In the genomic region with DNA sequence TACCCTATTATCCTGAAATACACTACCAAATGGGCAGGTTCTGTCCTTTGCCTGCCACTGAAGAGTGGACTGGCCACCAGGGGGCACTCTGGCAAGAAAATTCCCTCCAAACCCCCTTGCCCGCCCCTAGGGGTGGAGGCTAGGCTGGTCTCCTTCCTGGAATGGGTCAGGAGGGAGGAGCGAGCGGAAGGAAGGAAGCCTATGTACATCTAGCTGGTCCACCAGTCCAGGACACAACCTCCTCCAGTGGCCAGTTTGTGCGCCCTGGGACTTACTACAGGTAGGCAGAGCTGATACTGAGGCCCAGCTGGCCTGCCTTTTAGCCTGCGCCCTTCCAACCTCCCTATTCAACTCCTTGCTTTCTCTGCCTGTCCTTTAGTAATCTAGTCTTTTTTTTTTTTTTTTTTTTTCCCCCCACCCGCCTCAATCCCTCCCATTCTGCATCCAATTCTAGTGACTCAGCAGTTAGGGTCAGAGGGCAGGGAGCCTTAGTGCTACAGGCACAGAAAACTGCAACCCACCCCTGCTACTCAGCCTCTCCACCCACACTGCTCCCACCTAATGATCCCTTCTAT, we compare ENCODE assay signal across 8 mouse cellular contexts. TPM values are rescaled to one million over a fixed set of nuclear protein-coding genes. Genes with fewer than 3 reads are reported as not detected.
DNase-seq lines count a peak whose midpoint lies in the region; ATAC-seq and TF ChIP-seq lines count a peak whose summit lies in the region.

Gene Hsd3b7, plus strand, starts transcription at position 170 of the 575 bp plus-strand sequence.

- 0 out of 2 replicates have a peak, but pooled peaks have one; percentile 18 for TF ChIP-seq POLR2A in bone marrow, adult 2 months (IDR thresholded peaks at IDR 0.05; ENCODE audit: borderline replicate concordance, control insufficient read depth, low read depth, low read length)

- H3K4me3 ChIP-seq in bone marrow, adult 2 months (replicated peaks; ENCODE audit: control insufficient read depth, low read depth, low read length) = peak within 1 kb of the TSS; percentile 51
- peak within 1 kb of the TSS; percentile 35 for H3K4me3 ChIP-seq in embryonic facial prominence, embryonic 15.5 days (replicated peaks)
- peak within 1 kb of the TSS; percentile 8; the same call in 1 of the 2 replicates for H3K4me3 ChIP-seq in limb, embryonic 12.5 days (replicated peaks)
- no peak within 1 kb of the TSS for H3K4me3 ChIP-seq in midbrain, embryonic 14.5 days (replicated peaks; ENCODE audit: low read depth, low read length)

- peak within 1 kb of the TSS; percentile 49 for H3K4me2 ChIP-seq in embryonic facial prominence, embryonic 15.5 days (replicated peaks)
- peak within 1 kb of the TSS; percentile 42 for H3K4me2 ChIP-seq in limb, embryonic 12.5 days
- H3K4me2 ChIP-seq in midbrain, embryonic 14.5 days (ENCODE audit: low read length) = peak within 1 kb of the TSS; percentile 25; the same call in 1 of the 2 replicates

- peaks cover 2% of the 10 kb centered on the region; the same call in 1 of the 2 replicates for H3K4me1 ChIP-seq in bone marrow, adult 2 months (ENCODE audit: control insufficient read depth, insufficient read depth, low read length)
- H3K4me1 ChIP-seq in embryonic facial prominence, embryonic 15.5 days = peaks cover 14% of the 10 kb centered on the region
- H3K4me1 ChIP-seq in limb, embryonic 12.5 days (replicated peaks) = peaks cover 9% of the 10 kb centered on the region; the same call in 1 of the 2 replicates
- 0 out of 2 replicates have a peak, but pooled peaks cover 3% of the 10 kb centered on the region for H3K4me1 ChIP-seq in midbrain, embryonic 14.5 days (ENCODE audit: control insufficient read depth, insufficient read depth, low read length)

- H3K27ac ChIP-seq in bone marrow, adult 2 months (ENCODE audit: control insufficient read depth, insufficient read depth, low read depth, low read length, poor library complexity) = no peak within 1 kb of the TSS
- peak within 1 kb of the TSS; percentile 69 for H3K27ac ChIP-seq in embryonic facial prominence, embryonic 15.5 days (replicated peaks)
- peak within 1 kb of the TSS; percentile 69 for H3K27ac ChIP-seq in limb, embryonic 12.5 days
- peak within 1 kb of the TSS; percentile 41; the same call in 1 of the 2 replicates for H3K27ac ChIP-seq in midbrain, embryonic 14.5 days (replicated peaks; ENCODE audit: low read depth, low read length)

- no peaks in the 10 kb centered on the region for H3K27me3 ChIP-seq in embryonic facial prominence, embryonic 15.5 days
- no peaks in the 10 kb centered on the region for H3K27me3 ChIP-seq in limb, embryonic 12.5 days
- H3K27me3 ChIP-seq in midbrain, embryonic 14.5 days (ENCODE audit: control insufficient read depth, insufficient read depth, low read length) = no peaks in the 10 kb centered on the region

- H3K9me3 ChIP-seq in embryonic facial prominence, embryonic 15.5 days (replicated peaks) = no peaks in the 10 kb centered on the region
- H3K9me3 ChIP-seq in limb, embryonic 12.5 days = no peaks in the 10 kb centered on the region
- no peaks in the 10 kb centered on the region for H3K9me3 ChIP-seq in midbrain, embryonic 14.5 days (ENCODE audit: control insufficient read depth, low read length)

- peak; percentile 74 for TF ChIP-seq CTCF in bone marrow, adult 2 months (IDR thresholded peaks at IDR 0.05; ENCODE audit: control insufficient read depth, insufficient read depth, low read length)

- peaks cover 75% of the 10 kb centered on the region for H3K36me3 ChIP-seq in embryonic facial prominence, embryonic 15.5 days
- H3K36me3 ChIP-seq in limb, embryonic 12.5 days = peaks cover 85% of the 10 kb centered on the region
- H3K36me3 ChIP-seq in midbrain, embryonic 14.5 days (ENCODE audit: control insufficient read depth, insufficient read depth, low read length) = peaks cover 65% of the 10 kb centered on the region

- ATAC-seq in embryonic facial prominence, embryonic 15.5 days (ENCODE audit: insufficient number of reproducible peaks, low FRiP score, low TSS enrichment, low read depth) = peak; percentile 79
- ATAC-seq in limb, embryonic 12.5 days (ENCODE audit: insufficient number of reproducible peaks, insufficient read depth, low FRiP score, low TSS enrichment, low read depth) = peak; percentile 69
- ATAC-seq in midbrain, embryonic 14.5 days (ENCODE audit: low FRiP score, low TSS enrichment) = peak; percentile 78

- DNase-seq in 416B (ENCODE audit: low read depth) = peak; percentile 96
- peak; percentile 94 for DNase-seq in heart, adult 8-10 months (ENCODE audit: low spot score)
- peak; percentile 94 to 95 for DNase-seq in kidney, adult 8-10 months
- peak; percentile 90 for DNase-seq in midbrain, embryonic 14.5 days
- peak; percentile 64 for DNase-seq in spleen, adult 12 weeks (ENCODE audit: low spot score)

- H3K9ac ChIP-seq in embryonic facial prominence, embryonic 15.5 days = no peak within 1 kb of the TSS
- H3K9ac ChIP-seq in limb, embryonic 12.5 days (replicated peaks) = no peak within 1 kb of the TSS
- H3K9ac ChIP-seq in midbrain, embryonic 14.5 days (replicated peaks; ENCODE audit: low read length) = no peak within 1 kb of the TSS

- WGBS in bone marrow, adult 2 months = 22% methylated on average over 6 of the region's 6 CpGs
- 22% methylated on average over 6 of the region's 6 CpGs for WGBS in embryonic facial prominence, embryonic 15.5 days
- 30% methylated on average over 6 of the region's 6 CpGs for WGBS in limb, embryonic 12.5 days
- WGBS in midbrain, embryonic 14.5 days = 22% methylated on average over 6 of the region's 6 CpGs

RNA-seq across cellular contexts. Expression of gene Hsd3b7, which starts in this region (rescaled TPM):
- polyA plus RNA-seq in bone marrow, adult 2 months (2011; ENCODE audit: insufficient read depth, insufficient read length, low replicate concordance, missing spikeins) = 13.3 and 23.4 TPM in 2 replicates
- polyA plus RNA-seq in embryonic facial prominence, embryonic 15.5 days (2015; fragmentation: Nextera tagmentation; extraction: Ambion mirVana) = 24.8 and 25.2 TPM in 2 replicates
- 10 to 100 TPM; 11.8 to 14.5 (median 12.7) TPM for total RNA-seq in heart, adult 8-10 months (2022)
- 9.5 and 9.8 TPM in 2 replicates for polyA plus RNA-seq in limb, embryonic 12.5 days (2016; fragmentation: Nextera tagmentation; extraction: Ambion mirVana)
- polyA plus RNA-seq in midbrain, embryonic 14.5 days (2014; fragmentation: Nextera tagmentation; extraction: Ambion mirVana) = 6.0 and 7.1 TPM in 2 replicates
